Mouse (Mus musculus): ENCODE results near the gene Arl16.

Arl16 gene

GRCm38 (mm10) chr11:120447179-120447578, 20.2 kb downstream of the Arl16 start:
- DNase-seq (ENCODE audit: low spot score in 2 of 2): no peak

GRCm38 (mm10) chr11:120445475-120445874, 21.9 kb downstream of the Arl16 start:
- no peak for DNase-seq (ENCODE audit: low spot score in 2 of 2)

- no peak for DNase-seq (ENCODE audit: low spot score in 2 of 2)
Observed at GRCm38 (mm10) chr11:120444106-120444505, 23.3 kb downstream of the Arl16 start.

GRCm38 (mm10) chr11:120442765-120443280, 24.6 kb downstream of the Arl16 start:
- no peak for DNase-seq (ENCODE audit: low spot score in 2 of 2)

- DNase-seq (ENCODE audit: low spot score in 2 of 2): no peak
Observed at GRCm38 (mm10) chr11:120442344-120442743, 25.1 kb downstream of the Arl16 start, which contains the start of gene Tspan10. Gene Tspan10 (plus strand): TSS chr11:120442644.

GRCm38 (mm10) chr11:120437857-120438385, 29.5 kb downstream of the Arl16 start:
- no peak for DNase-seq (ENCODE audit: low spot score in 2 of 2)

GRCm38 (mm10) chr11:120437152-120437856, 30.1 kb downstream of the Arl16 start, which contains the start of gene Nploc4:
Gene Nploc4 (minus strand): TSS chr11:120437708.
- DNase-seq (ENCODE audit: low spot score in 2 of 2): peak; percentile 45 to 80

GRCm38 (mm10) chr11:120426727-120427126, 40.7 kb downstream of the Arl16 start:
- no peak for DNase-seq (ENCODE audit: low spot score in 2 of 2)

- peak in 1 of 2 experiments; percentile 59 for DNase-seq (ENCODE audit: low spot score in 2 of 2)
Observed at GRCm38 (mm10) chr11:120423569-120424295, 43.7 kb downstream of the Arl16 start.

GRCm38 (mm10) chr11:120422651-120423568, 44.5 kb downstream of the Arl16 start:
- DNase-seq (ENCODE audit: low spot score in 2 of 2): no peak

- no peak for DNase-seq (ENCODE audit: low spot score in 2 of 2)
Observed at GRCm38 (mm10) chr11:120418592-120418991, 48.8 kb downstream of the Arl16 start.

- no peak for DNase-seq (ENCODE audit: low spot score in 2 of 2)
Observed at GRCm38 (mm10) chr11:120417852-120418251, 49.6 kb downstream of the Arl16 start.
